Mouse (Mus musculus): ENCODE results near the gene Prex1. TPM values are rescaled to one million over a fixed set of nuclear protein-coding genes. Genes with fewer than 3 reads are reported as not detected.
A peak's percentile ranks its signal among the peaks of the same experiment; 100 is the strongest.

Gene Prex1
- polyA plus RNA-seq, 1 experiment from 2014 or later: 27.4 TPM

- no peak overlapping the region for H3K4me2 ChIP-seq
- H3K9me3 ChIP-seq: no peaks in the 10 kb centered on the region
- no peak overlapping the region for H3K27ac ChIP-seq (replicated peaks)
- no peak overlapping the region for H3K9ac ChIP-seq
- H3K4me1 ChIP-seq (replicated peaks): peaks cover 54% of the 10 kb centered on the region
- ATAC-seq (ENCODE audit: low FRiP score, low read depth): no peak
- no peaks in the 10 kb centered on the region for H3K27me3 ChIP-seq
- H3K36me3 ChIP-seq: no peaks in the 10 kb centered on the region
- no peak overlapping the region for H3K4me3 ChIP-seq
- 78% methylated on average over 4 of the region's 4 CpGs for WGBS
Measured at GRCm38 (mm10) chr2:166655308-166655707, 58.3 kb downstream of the Prex1 start.

GRCm38 (mm10) chr2:166654875-166655274 is 58.8 kb downstream of the Prex1 start:
- Histone ChIP-seq H3K27me3 (no peaks in the 10 kb centered on the region), H3K4me3 (no peak overlapping the region), H3K4me2 (no peak overlapping the region), H3K4me1 (replicated peaks) (peaks cover 54% of the 10 kb centered on the region), H3K9ac (no peak overlapping the region), H3K9me3 (no peaks in the 10 kb centered on the region), H3K27ac (replicated peaks) (no peak overlapping the region), H3K36me3 (no peaks in the 10 kb centered on the region)
- no peak for ATAC-seq (ENCODE audit: low FRiP score, low read depth)
- WGBS: 88% methylated on average over 4 of the region's 4 CpGs

DNA sequence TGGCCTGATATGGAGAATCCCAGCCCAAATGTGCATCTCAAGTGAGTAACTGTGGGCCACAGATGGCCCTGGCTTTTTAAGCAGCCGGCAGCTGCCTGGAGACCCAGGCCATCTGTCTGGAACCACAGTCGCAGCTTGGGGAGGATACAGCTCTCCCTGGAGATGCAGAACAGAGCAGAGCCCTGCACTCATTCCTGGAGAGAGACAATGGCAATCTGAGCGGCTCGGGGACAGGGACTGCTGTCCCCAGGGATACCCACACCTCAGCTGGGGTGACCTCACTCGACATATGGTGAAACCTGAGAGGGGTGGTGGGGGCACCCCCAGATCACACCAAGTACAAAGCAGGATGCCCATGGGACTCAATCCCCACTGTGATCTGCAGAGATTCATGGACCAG is 60.1 kb downstream of the Prex1 start:
- no peak overlapping the region for H3K4me2 ChIP-seq
- 10% methylated on average over 5 of the region's 5 CpGs for WGBS
- H3K27ac ChIP-seq (replicated peaks): no peak overlapping the region

DNA sequence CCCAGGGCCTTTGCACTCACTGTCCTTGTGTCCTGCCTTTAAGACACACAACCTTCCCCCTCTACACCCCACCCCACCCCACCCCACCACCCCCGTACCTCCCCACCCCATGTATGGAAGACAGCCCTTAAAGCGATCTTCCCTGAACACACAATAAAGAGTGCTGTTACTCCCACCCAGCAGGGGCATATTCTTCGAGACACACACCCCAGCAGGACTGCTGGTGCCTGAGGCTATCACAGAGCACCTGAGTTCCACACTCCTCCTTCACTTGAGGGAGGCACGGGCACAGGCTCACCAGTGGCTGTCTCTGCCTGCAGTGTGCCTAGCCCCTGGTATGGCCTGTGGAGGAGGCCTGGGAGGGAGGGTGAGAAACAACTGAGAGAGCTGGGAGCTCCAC is 61.0 kb downstream of the Prex1 start:
- H3K27ac ChIP-seq (replicated peaks): no peak overlapping the region
- WGBS: 49% methylated on average over 4 of the region's 4 CpGs
- peaks cover 48% of the 10 kb centered on the region for H3K4me1 ChIP-seq (replicated peaks)
- no peak overlapping the region for H3K4me2 ChIP-seq
- H3K27me3 ChIP-seq: no peaks in the 10 kb centered on the region
- no peaks in the 10 kb centered on the region for H3K36me3 ChIP-seq
- H3K9me3 ChIP-seq: no peaks in the 10 kb centered on the region
- no peak overlapping the region for H3K9ac ChIP-seq
- no peak overlapping the region for H3K4me3 ChIP-seq
- no peak for ATAC-seq (ENCODE audit: low FRiP score, low read depth)

More for the DNA sequence above, 60.1 kb downstream of the Prex1 start:
- Histone ChIP-seq H3K4me1 (replicated peaks) (peaks cover 50% of the 10 kb centered on the region), H3K4me3 (no peak overlapping the region), H3K27me3 (no peaks in the 10 kb centered on the region), H3K9me3 (no peaks in the 10 kb centered on the region), H3K36me3 (no peaks in the 10 kb centered on the region), H3K9ac (no peak overlapping the region)
- ATAC-seq (ENCODE audit: low FRiP score, low read depth): no peak

DNA sequence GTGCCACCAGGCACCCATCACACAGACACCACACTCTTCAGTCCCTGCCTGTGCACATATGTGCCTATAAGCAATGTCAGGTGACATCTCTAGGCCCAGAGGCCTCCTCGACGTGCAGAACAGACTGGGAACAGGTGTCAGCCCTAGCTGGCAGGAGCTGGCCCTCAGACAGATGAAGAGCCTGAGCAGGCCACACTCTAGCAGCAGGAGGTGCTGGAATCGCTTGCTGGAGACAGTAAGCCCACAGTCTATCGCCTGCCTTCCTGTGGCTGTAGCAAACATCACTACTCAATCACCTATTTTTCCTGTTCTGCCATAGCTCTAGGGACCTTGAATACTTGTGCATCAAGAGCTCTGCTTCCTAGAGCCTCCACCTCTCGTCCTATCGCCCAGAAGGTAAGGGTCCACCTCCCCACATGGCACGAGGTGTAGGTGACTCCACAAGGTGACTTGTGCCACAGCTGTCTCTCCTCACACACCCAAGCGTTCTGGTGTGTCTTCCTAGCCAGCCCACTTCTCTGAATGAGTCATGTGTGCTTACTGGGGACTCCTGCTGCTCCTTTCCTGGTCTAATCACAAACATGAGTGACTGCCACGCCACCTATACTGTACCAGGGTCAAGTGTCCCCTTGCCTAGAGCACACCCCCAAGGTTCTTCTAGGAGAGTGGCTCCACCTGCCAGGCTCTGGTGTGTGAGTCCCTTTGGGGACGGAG is 62.2 kb downstream of the Prex1 start:
- no peak overlapping the region for H3K4me3 ChIP-seq
- H3K9me3 ChIP-seq: no peaks in the 10 kb centered on the region
- H3K36me3 ChIP-seq: no peaks in the 10 kb centered on the region
- 0 out of 2 replicates have a peak overlapping the region, but pooled peaks have one; percentile 32 for H3K27ac ChIP-seq (replicated peaks)
- WGBS: 67% methylated on average over 10 of the region's 10 CpGs
- H3K9ac ChIP-seq: no peak overlapping the region
- H3K4me1 ChIP-seq (replicated peaks): peaks cover 39% of the 10 kb centered on the region
- no peaks in the 10 kb centered on the region for H3K27me3 ChIP-seq
- no peak for ATAC-seq (ENCODE audit: low FRiP score, low read depth)
- no peak overlapping the region for H3K4me2 ChIP-seq

GRCm38 (mm10) chr2:166650414-166650813 is 63.2 kb downstream of the Prex1 start:
- Histone ChIP-seq H3K4me2 (no peak overlapping the region), H3K9ac (no peak overlapping the region), H3K4me1 (replicated peaks) (peaks cover 29% of the 10 kb centered on the region), H3K36me3 (no peaks in the 10 kb centered on the region), H3K4me3 (no peak overlapping the region), H3K27me3 (no peaks in the 10 kb centered on the region), H3K27ac (replicated peaks) (peak overlapping the region; percentile 32; the same call in 1 of the 2 replicates), H3K9me3 (no peaks in the 10 kb centered on the region)
- WGBS: 21% methylated on average over 9 of the region's 9 CpGs
- ATAC-seq (ENCODE audit: low FRiP score, low read depth): no peak

GRCm38 (mm10) chr2:166647242-166647641 is 66.4 kb downstream of the Prex1 start:
- no peak overlapping the region for H3K27ac ChIP-seq (replicated peaks)
- peaks cover 13% of the 10 kb centered on the region for H3K4me1 ChIP-seq (replicated peaks)
- H3K4me3 ChIP-seq: no peak overlapping the region
- no peaks in the 10 kb centered on the region for H3K27me3 ChIP-seq
- H3K4me2 ChIP-seq: no peak overlapping the region
- no peak for ATAC-seq (ENCODE audit: low FRiP score, low read depth)
- H3K9ac ChIP-seq: no peak overlapping the region
- no peaks in the 10 kb centered on the region for H3K36me3 ChIP-seq
- 74% methylated on average over 7 of the region's 7 CpGs for WGBS
- no peaks in the 10 kb centered on the region for H3K9me3 ChIP-seq

GRCm38 (mm10) chr2:166646434-166647088 is 67.1 kb downstream of the Prex1 start:
- WGBS: 66% methylated on average over 12 of the region's 12 CpGs
- H3K27ac ChIP-seq (replicated peaks): 0 out of 2 replicates have a peak overlapping the region, but pooled peaks have one; percentile 10
- H3K27me3 ChIP-seq: no peaks in the 10 kb centered on the region
- H3K9ac ChIP-seq: no peak overlapping the region
- no peak overlapping the region for H3K4me3 ChIP-seq
- H3K4me2 ChIP-seq: no peak overlapping the region
- no peak for ATAC-seq (ENCODE audit: low FRiP score, low read depth)
- no peaks in the 10 kb centered on the region for H3K9me3 ChIP-seq
- no peaks in the 10 kb centered on the region for H3K36me3 ChIP-seq
- peaks cover 10% of the 10 kb centered on the region for H3K4me1 ChIP-seq (replicated peaks)

GRCm38 (mm10) chr2:166644816-166645215 is 68.8 kb downstream of the Prex1 start:
- WGBS: 60% methylated on average over 11 of the region's 11 CpGs
- H3K9ac ChIP-seq: no peak overlapping the region
- peaks cover 3% of the 10 kb centered on the region; the same call in 1 of the 2 replicates for H3K36me3 ChIP-seq
- ATAC-seq (ENCODE audit: low FRiP score, low read depth): no peak
- H3K9me3 ChIP-seq: no peaks in the 10 kb centered on the region
- H3K4me2 ChIP-seq: no peak overlapping the region
- H3K4me1 ChIP-seq (replicated peaks): peaks cover 3% of the 10 kb centered on the region; the same call in 1 of the 2 replicates
- no peak overlapping the region for H3K4me3 ChIP-seq
- H3K27ac ChIP-seq (replicated peaks): no peak overlapping the region
- no peaks in the 10 kb centered on the region for H3K27me3 ChIP-seq

GRCm38 (mm10) chr2:166642581-166642987 is 71.0 kb downstream of the Prex1 start:
- WGBS: 92% methylated on average over 8 of the region's 8 CpGs
- no peak for ATAC-seq (ENCODE audit: low FRiP score, low read depth)
- Histone ChIP-seq H3K9me3 (no peaks in the 10 kb centered on the region), H3K36me3 (peaks cover 3% of the 10 kb centered on the region; the same call in 1 of the 2 replicates), H3K27me3 (no peaks in the 10 kb centered on the region), H3K4me1 (replicated peaks) (peaks cover 9% of the 10 kb centered on the region), H3K27ac (replicated peaks) (no peak overlapping the region), H3K4me3 (no peak overlapping the region), H3K9ac (no peak overlapping the region), H3K4me2 (no peak overlapping the region)

DNA sequence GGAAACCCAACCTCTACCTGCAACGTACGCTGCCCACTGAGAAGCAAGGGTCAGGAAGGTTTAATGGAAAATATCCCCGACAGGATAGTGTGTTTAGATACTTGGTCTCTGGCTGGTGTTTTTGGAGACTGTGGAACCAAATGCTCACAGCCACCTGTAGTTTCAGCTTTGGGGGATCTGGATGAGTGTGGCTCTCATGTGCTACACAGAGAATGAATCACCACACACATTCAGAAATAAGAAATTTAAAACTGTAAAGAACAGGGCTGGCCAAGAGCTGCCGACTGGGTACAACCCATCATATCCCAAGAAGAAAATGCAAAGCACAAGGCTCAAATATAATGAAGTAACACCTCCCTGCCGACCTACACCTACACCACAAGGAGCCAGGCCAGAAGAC is 73.9 kb downstream of the Prex1 start:
- H3K27ac ChIP-seq (replicated peaks): no peak overlapping the region
- no peak overlapping the region for H3K9ac ChIP-seq
- H3K4me1 ChIP-seq (replicated peaks): peaks cover 21% of the 10 kb centered on the region
- H3K9me3 ChIP-seq: no peaks in the 10 kb centered on the region
- WGBS: 93% methylated on average over 5 of the region's 5 CpGs
- no peak overlapping the region for H3K4me3 ChIP-seq
- H3K27me3 ChIP-seq: no peaks in the 10 kb centered on the region
- peaks cover 3% of the 10 kb centered on the region; the same call in 1 of the 2 replicates for H3K36me3 ChIP-seq
- no peak overlapping the region for H3K4me2 ChIP-seq
- ATAC-seq (ENCODE audit: low FRiP score, low read depth): no peak

DNA sequence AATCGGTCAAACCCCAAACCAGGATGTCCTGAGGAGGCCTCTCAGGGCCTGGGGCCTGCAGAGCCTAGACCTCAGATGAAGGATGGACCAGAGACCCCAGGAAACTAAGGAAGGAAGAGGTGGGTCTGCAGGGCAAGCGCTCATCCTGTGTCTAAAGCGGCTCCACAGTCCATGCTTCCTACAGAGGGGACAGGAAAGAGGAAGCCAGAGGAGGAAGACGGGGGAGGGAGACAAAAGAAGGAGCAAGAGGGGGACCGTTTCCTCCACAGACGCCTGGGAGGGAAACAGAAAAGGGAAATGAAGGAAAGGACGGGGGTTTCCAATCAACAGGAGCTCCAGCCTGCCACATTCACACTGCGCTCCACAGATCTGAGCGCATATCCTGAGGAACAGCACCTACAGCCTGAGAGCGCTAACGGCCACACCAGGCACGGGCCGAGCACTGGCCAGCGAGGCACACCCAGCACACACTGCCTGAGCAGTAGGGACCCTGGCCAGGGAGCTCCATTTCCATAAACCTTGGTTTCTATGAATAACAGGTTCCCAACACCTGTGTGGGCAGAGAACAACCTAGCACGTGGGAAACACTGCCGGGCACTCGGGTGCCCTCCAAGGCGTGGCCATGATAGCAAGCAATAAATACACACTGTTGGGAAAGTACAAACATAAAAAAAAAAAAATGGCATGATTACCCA is 74.5 kb downstream of the Prex1 start:
- ATAC-seq (ENCODE audit: low FRiP score, low read depth): no peak
- H3K9me3 ChIP-seq: no peaks in the 10 kb centered on the region
- H3K36me3 ChIP-seq: peaks cover 3% of the 10 kb centered on the region; the same call in 1 of the 2 replicates
- H3K27me3 ChIP-seq: no peaks in the 10 kb centered on the region
- no peak overlapping the region for H3K9ac ChIP-seq
- WGBS: 80% methylated on average over 18 of the region's 18 CpGs
- peaks cover 21% of the 10 kb centered on the region for H3K4me1 ChIP-seq (replicated peaks)
- H3K4me2 ChIP-seq: no peak overlapping the region
- H3K27ac ChIP-seq (replicated peaks): no peak overlapping the region
- no peak overlapping the region for H3K4me3 ChIP-seq

Data from hindbrain, embryonic 15.5 days (tissue).